Mouse (Mus musculus): ENCODE results near the gene Golga5.

DNA sequence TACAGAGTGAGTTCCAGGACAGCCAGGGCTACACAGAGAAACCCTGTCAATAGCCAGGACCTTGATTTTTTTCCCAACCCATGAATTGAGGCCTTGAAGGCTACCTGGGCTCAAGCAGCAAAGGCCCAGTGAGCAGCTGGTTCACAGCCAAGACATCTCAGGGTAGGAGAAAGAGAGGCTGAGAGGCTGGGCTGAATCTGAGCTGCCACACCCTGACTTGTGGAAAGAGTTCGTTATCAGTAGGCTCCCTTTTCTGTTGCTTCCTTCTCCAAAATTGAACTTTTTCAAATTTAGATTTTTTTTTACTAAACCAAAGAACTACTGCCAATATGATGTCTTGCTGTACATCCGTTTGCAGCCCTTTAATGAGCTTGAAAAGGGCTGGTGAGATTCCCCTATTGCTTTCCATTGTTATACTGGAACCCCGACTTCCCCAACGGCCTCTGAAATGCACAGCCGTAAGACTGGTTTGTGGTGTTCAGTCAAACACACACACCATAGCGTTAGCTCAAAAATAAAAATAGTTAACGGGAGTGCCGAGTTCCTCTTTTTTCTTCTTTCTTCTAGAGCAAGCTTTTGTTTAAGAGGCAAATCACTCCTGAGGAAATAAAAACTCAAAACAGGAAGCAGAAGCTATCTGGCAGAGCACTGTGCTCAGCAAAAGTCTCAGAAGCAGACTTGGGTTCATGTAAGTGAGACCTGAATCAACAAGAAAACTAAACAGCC is 17.6 kb upstream of the Golga5 start:
- TF ChIP-seq CTCF (IDR thresholded peaks at IDR 0.05; ENCODE audit: control insufficient read depth, insufficient read depth, low read length) = no peak
- no peak for TF ChIP-seq POLR2A (IDR thresholded peaks at IDR 0.05; ENCODE audit: borderline replicate concordance, control insufficient read depth, low read depth, low read length)
